Mouse (Mus musculus) kidney, embryonic 16.5 days (tissue): ENCODE measurements around the gene Clec4a1. TPM values are rescaled to one million over a fixed set of nuclear protein-coding genes. Genes with fewer than 3 reads are reported as not detected.

ENCODE experiments used
- ATAC-seq: fragments of 200-750 bp; cut with Nextera tagmentation; 2 replicates; pipeline ENCODE4 v1.8.0; 2017; ENCODE audit warnings: moderate TSS enrichment; ENCODE audit not compliant: low FRiP score, low TSS enrichment
- H3K27ac ChIP-seq: fragments of 300-500 bp; sonication (generic); 2 replicates; pipeline ENCODE4 v1.5.1; 2014; ENCODE audit warnings: low read length
- H3K27me3 ChIP-seq: fragments of 300-500 bp; sonication (generic); 2 replicates; pipeline ENCODE4 v1.6.1; 2014; ENCODE audit warnings: low read length, control low read depth, mixed read lengths; ENCODE audit not compliant: insufficient read depth
- H3K36me3 ChIP-seq: fragments of 300-500 bp; sonication (generic); 2 replicates; pipeline ENCODE4 v1.6.1; 2014; ENCODE audit warnings: low read length, control low read depth, mixed read lengths; ENCODE audit not compliant: insufficient read depth
- H3K4me1 ChIP-seq: fragments of 300-500 bp; sonication (generic); 2 replicates; pipeline ENCODE4 v1.6.1; 2014; ENCODE audit warnings: low read length, control low read depth, mixed read lengths; ENCODE audit not compliant: insufficient read depth
- H3K4me2 ChIP-seq: fragments of 300-500 bp; sonication (generic); replicated peaks from 2 replicates; pipeline ENCODE4 v1.6.1; 2014; ENCODE audit warnings: low read depth, low read length
- H3K4me3 ChIP-seq: fragments of 300-500 bp; sonication (generic); 2 replicates; pipeline ENCODE4 v1.5.1; 2014; ENCODE audit warnings: mild to moderate bottlenecking, low read length
- H3K9ac ChIP-seq: fragments of 300-500 bp; sonication (generic); replicated peaks from 2 replicates; pipeline ENCODE4 v1.6.1; 2014; ENCODE audit warnings: low read length
- H3K9me3 ChIP-seq: fragments of 300-500 bp; sonication (generic); 2 replicates; pipeline ENCODE4 v1.6.1; 2016; ENCODE audit warnings: low read length, control low read depth
- WGBS: fragments of 180-500 bp; shearing (Covaris S2); extraction: QIAGEN DNeasy Blood & Tissue Kit; methylation state at CpG from one replicate; pipeline ENCODE4 v1.1.7; 2014; 5-methylcytosine and 5-hydroxymethylcytosine counted together
- polyA plus RNA-seq: library from polyadenylated mRNA; unstranded; fragments of >200 nt; fragmentation: Nextera tagmentation; extraction: Ambion mirVana; gene quantifications from 2 replicates; pipeline ENCODE4 v1.2.1, GENCODE M21; 2015

Clec4a1 gene
- 3.0 and 3.3 TPM in 2 replicates for polyA plus RNA-seq

DNA sequence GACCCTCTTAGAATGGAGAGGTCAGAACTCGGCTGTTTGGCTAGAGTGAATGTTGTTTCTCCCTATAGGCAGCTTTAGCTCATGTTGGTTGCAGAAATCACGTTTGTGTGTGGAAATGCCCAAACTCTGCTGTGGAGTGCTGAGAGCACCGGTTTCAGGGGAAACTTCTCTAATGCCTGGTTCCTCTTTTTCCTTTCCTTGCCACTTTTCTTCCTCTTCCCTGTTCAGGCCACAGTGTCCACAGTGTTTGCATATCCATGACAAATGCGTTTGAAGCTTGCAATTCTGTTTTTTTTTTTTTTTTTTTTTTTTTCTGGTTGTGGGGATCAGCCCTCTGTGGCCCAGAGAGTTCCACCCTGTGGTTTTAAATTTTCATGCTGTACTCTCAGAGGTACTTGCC, at the start of gene Clec4a1:
Clec4a1 (plus strand) TSS at position 398 of the 400 bp plus-strand sequence.
- no peak within 1 kb of the TSS for H3K27ac ChIP-seq
- no peaks in the 10 kb centered on the region for H3K9me3 ChIP-seq
- H3K4me3 ChIP-seq, result no peak within 1 kb of the TSS
- H3K4me1 ChIP-seq, result no peaks in the 10 kb centered on the region
- no peak within 1 kb of the TSS for H3K4me2 ChIP-seq
- WGBS, result 57% methylated on average over 4 of the region's 4 CpGs
- H3K9ac ChIP-seq, result no peak within 1 kb of the TSS
- H3K27me3 ChIP-seq, result no peaks in the 10 kb centered on the region
- no peak for ATAC-seq
- no peaks in the 10 kb centered on the region for H3K36me3 ChIP-seq

DNA sequence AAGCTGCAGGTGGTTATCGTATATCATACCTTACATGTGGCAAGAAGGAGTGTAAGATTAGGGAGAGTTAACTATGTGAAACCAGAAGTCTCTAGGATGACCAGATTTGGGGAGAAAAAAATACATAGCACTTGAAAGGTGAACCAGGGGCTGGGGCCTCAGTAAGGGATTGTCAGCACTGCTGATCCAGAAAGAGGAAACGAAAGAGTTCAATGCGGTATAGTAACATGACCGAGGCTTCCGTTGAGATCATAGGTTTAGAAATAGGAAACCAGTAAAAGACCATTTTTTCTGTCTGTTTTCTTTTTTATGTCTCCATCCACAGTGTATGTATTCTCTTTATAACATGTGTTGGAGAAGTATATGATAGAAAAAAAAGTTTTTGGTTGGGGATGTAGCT, 48.8 kb upstream of the Clec4a1 start:
- Histone ChIP-seq H3K9ac (no peak overlapping the region), H3K27ac (no peak overlapping the region), H3K4me2 (no peak overlapping the region), H3K4me3 (no peak overlapping the region), H3K36me3 (no peaks in the 10 kb centered on the region), H3K27me3 (no peaks in the 10 kb centered on the region), H3K4me1 (peaks cover 6% of the 10 kb centered on the region), H3K9me3 (no peaks in the 10 kb centered on the region)
- 93% methylated on average over 5 of the region's 5 CpGs for WGBS
- ATAC-seq, result no peak

DNA sequence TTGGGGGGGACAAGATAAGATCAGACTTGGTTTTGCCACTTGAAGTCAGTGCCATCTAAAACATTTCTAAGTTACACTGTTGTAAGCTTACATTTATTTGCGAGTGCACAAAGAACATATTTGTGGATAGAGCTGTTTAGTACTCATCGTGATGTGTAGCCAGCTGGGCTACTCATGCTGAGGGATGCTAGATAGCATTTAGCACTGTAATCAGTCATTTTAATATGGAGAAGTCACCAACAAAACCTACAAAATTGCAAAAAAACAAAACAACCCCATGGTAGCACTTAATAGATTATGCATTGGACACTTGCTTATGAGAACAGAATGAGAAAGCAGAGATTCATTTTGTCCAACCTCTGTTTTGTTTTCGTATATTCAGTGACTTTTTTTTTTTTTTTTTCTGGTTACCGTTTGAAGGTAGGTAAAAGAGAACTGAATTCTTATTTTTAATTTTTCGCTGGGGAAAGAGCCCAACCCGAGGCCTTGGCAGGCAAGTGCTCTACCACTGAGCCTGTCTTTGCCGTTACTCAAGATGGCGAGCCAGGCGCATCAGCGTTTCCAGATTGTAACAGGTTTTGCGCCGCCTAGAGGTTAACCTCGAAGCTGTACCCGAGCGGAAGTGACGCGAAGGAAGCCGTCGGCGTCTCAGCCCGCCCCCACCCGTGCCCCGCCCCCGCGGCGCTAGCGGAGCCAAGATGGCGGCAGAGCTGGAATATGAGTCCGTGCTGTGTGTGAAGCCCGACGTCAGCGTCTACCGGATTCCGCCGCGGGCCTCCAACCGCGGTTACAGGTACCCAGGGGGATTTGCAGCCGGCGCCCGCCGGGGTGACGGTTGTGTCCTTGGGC, 47.6 kb upstream of the Clec4a1 start, which contains the start of gene Necap1:
Necap1 (plus strand) TSS at position 604 of the 849 bp plus-strand sequence.
- Histone ChIP-seq H3K27me3 (no peaks in the 10 kb centered on the region), H3K4me2 (peak within 1 kb of the TSS; percentile 65), H3K9ac (peak within 1 kb of the TSS; percentile 95), H3K27ac (peak within 1 kb of the TSS; percentile 87), H3K4me1 (peaks cover 6% of the 10 kb centered on the region), H3K9me3 (no peaks in the 10 kb centered on the region), H3K4me3 (peak within 1 kb of the TSS; percentile 87), H3K36me3 (peaks cover 8% of the 10 kb centered on the region; the same call in 1 of the 2 replicates)
- ATAC-seq, result peak; percentile 96
- 9% methylated on average over 33 of the region's 43 CpGs for WGBS

DNA sequence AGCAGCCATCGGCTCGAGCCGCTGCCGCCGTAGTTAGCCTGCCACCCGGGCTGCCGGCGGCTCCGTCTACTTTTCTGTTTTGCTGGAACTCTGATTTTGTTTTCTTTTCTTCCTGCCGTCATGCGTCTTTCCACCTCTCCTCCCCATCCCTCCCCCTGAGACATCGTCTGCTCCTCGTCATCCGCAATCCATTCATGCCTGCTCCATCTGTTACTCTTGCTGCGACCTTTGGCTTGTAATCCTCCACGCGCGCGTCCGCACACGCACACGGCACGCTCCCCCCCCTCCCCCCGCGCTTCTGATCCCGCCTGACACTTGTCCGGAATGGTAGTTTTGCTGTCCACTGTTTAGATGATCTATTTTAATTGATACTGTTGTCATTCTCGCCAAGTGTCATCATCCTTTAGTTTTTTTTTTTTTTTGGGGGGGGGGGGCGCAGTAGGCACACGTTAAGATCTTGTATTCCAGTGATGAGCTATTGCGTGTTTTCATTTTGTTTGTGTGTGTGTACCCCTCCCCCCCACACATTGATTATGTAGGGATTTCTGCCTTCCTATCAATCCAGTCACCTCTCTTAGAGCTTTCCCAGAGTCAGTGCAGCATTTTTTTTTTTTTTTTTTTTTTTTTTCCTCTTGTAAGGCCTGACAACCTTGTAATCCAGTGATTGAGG, 46.8 kb upstream of the Clec4a1 start:
- WGBS, result under 1% methylated on average over 31 of the region's 31 CpGs
- H3K27me3 ChIP-seq, result no peaks in the 10 kb centered on the region
- ATAC-seq, result peak; percentile 64

DNA sequence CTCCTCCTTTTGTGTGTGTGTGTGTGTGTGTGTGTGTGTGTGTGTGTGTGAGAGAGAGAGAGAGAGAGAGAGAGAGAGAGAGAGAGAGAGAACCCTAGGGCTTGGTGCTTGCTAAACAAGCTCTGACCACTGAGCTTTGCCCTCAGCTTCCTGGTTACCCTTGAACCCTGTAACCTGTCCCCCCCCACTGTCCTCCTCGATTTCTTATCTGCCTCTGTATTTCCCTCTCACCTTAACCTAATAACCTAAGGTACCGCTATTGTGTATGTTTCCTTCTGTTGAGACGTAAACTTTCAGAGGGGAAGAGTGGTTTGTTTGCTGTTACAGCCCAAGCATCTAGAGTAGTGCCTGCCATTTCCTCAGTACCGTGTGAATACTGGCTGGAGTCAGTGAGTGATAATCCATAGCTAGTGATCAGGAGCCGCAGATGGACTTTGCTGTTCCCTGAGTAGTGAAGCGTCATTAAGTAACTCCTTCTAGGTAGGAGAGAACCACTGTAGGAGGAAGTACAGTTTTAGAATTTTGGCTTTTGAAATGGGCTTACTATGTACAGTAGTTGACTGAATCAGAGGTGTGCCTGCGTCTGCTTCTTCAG, 42.4 kb upstream of the Clec4a1 start:
- Histone ChIP-seq H3K27ac (no peak overlapping the region), H3K36me3 (peaks cover 42% of the 10 kb centered on the region), H3K9me3 (no peaks in the 10 kb centered on the region), H3K4me3 (no peak overlapping the region), H3K27me3 (no peaks in the 10 kb centered on the region), H3K4me2 (no peak overlapping the region), H3K9ac (no peak overlapping the region), H3K4me1 (peaks cover 6% of the 10 kb centered on the region)
- ATAC-seq, result no peak
- WGBS, result 88% methylated on average over 7 of the region's 7 CpGs

More for the DNA sequence above, 46.8 kb upstream of the Clec4a1 start:
- Histone ChIP-seq H3K4me2 (peak overlapping the region; percentile 65), H3K9me3 (no peaks in the 10 kb centered on the region), H3K9ac (peak overlapping the region; percentile 95), H3K4me1 (peaks cover 6% of the 10 kb centered on the region), H3K27ac (peak overlapping the region; percentile 87), H3K36me3 (peaks cover 8% of the 10 kb centered on the region; the same call in 1 of the 2 replicates), H3K4me3 (peak overlapping the region; percentile 87)

DNA sequence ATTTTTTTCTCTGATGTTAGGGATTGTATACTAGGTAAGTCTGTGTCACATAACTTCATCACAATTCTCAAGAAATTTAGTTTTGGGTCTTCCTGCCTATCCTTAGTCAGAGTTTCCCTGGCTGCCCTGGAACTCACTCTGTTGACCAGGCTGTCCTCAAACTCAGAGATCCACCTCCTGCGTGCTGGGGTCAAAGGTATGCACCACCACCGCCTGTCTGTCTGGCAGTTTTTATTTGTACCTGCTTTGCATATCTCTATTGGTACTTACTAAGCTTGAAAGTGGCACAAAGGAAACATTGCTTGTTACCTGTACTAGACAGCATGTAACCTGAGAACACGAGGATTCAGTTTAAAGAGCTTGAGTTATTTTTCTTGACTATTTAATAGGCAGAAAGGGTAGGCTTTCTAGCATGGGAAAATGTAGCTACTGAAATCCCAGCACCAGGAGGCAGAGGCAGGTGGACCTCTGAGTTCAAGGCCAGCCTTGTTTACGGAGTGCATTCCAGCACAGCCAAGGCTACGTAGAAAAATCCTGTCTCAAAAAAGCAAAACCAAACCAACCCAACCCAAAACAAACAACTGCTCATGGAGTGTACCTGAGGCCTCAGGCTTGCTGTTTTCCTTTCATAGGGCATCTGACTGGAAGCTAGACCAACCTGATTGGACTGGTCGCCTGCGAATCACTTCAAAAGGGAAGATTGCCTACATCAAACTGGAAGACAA, 41.7 kb upstream of the Clec4a1 start:
- Histone ChIP-seq H3K27me3 (no peaks in the 10 kb centered on the region), H3K27ac (no peak overlapping the region), H3K9ac (no peak overlapping the region), H3K4me1 (peaks cover 6% of the 10 kb centered on the region), H3K4me2 (no peak overlapping the region), H3K4me3 (no peak overlapping the region), H3K9me3 (no peaks in the 10 kb centered on the region), H3K36me3 (peaks cover 49% of the 10 kb centered on the region)
- WGBS, result 85% methylated on average over 7 of the region's 7 CpGs
- ATAC-seq, result no peak

DNA sequence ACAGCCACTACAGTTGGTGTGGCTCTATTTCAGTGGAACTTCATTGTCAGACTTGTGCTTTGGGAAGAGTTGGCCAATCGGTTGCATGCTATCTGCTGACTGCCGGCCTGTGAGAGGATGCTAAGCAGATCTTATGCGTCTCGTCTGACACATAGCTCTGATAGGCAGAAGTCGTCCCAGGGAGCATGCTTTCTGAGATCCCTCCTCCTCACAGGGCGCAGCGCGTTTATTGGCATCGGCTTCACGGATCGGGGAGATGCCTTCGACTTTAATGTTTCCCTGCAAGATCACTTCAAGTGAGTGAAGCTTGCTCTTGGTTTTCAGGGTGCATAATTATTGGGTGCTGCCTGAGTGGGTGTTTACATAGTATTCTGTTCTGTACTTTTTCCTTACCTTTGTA, 40.4 kb upstream of the Clec4a1 start:
- Histone ChIP-seq H3K9ac (no peak overlapping the region), H3K27ac (no peak overlapping the region)

DNA sequence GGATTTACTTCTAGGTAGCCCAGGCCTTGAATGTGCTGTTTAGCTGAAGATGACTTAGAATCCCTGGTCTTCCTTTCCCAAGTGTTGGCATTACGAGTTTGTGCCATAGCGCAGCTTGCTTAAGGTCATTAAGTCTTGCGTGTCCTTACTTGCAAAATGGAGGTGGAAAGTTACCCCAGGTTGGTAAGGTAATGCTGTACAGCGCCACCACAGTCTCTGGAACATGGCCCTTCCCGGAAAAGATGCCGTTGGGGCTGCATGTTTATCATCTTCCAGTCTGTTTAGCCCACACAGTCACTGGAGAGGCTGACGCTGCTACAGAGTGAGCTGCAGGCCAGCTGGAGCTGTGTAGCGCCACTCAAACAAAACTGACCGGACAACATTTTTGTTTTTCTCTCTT, 38.0 kb upstream of the Clec4a1 start:
- H3K36me3 ChIP-seq, result peaks cover 73% of the 10 kb centered on the region
- H3K27ac ChIP-seq, result no peak overlapping the region
- H3K4me2 ChIP-seq, result no peak overlapping the region
- H3K4me3 ChIP-seq, result no peak overlapping the region
- no peaks in the 10 kb centered on the region for H3K4me1 ChIP-seq
- no peaks in the 10 kb centered on the region for H3K9me3 ChIP-seq
- ATAC-seq, result no peak
- no peaks in the 10 kb centered on the region for H3K27me3 ChIP-seq
- no peak overlapping the region for H3K9ac ChIP-seq
- WGBS, result 94% methylated on average over 9 of the region's 9 CpGs

More for the DNA sequence above, 40.4 kb upstream of the Clec4a1 start:
- Histone ChIP-seq H3K36me3 (peaks cover 56% of the 10 kb centered on the region), H3K27me3 (no peaks in the 10 kb centered on the region), H3K4me2 (no peak overlapping the region), H3K4me1 (no peaks in the 10 kb centered on the region; the same call in 1 of the 2 replicates), H3K9me3 (no peaks in the 10 kb centered on the region), H3K4me3 (no peak overlapping the region)
- WGBS, result 93% methylated on average over 12 of the region's 12 CpGs
- no peak for ATAC-seq

DNA sequence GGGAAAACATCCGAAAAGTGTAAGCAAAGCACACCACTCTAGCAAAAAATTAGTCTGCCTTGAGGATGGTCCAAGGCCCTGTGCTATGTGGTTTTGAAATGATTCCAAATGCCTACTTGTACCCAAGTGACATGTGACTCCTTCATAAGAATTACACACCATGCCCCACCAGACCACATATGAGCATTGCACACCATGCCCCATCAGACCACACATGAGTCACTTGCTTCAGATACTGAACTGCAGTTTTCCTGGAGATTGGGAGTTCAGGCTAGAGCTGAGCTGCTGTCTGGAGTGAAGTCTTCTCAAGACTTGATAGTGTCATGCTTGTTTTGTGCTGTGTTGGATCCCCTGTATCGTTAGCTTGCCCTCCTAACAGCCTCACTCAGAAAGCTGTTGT, 32.0 kb upstream of the Clec4a1 start:
- WGBS, result 91% methylated on average over 2 of the region's 2 CpGs
- Histone ChIP-seq H3K27ac (no peak overlapping the region), H3K4me2 (no peak overlapping the region), H3K36me3 (peaks cover 45% of the 10 kb centered on the region), H3K9ac (no peak overlapping the region), H3K4me3 (no peak overlapping the region), H3K9me3 (no peaks in the 10 kb centered on the region), H3K27me3 (no peaks in the 10 kb centered on the region), H3K4me1 (no peaks in the 10 kb centered on the region)
- ATAC-seq, result no peak
